Mouse (Mus musculus): ENCODE results near the gene Add3. TPM values are rescaled to one million over a fixed set of nuclear protein-coding genes. Genes with fewer than 3 reads are reported as not detected.

Add3 gene
- polyA plus RNA-seq, 1 experiment from 2014 or later: 66.5 TPM

- Histone ChIP-seq H3K4me2 (ENCODE audit: low read length) (peak overlapping the region; percentile 11), H3K9me3 (replicated peaks; ENCODE audit: low read length) (no peaks in the 10 kb centered on the region), H3K27ac (no peak overlapping the region), H3K27me3 (ENCODE audit: insufficient read depth, low read length) (no peaks in the 10 kb centered on the region), H3K9ac (ENCODE audit: low read depth, low read length) (no peak overlapping the region), H3K4me1 (replicated peaks; ENCODE audit: insufficient read depth, low read length) (no peaks in the 10 kb centered on the region), H3K36me3 (ENCODE audit: insufficient read depth, low read length) (no peaks in the 10 kb centered on the region), H3K4me3 (replicated peaks; ENCODE audit: low read depth, low read length) (no peak overlapping the region)
- ATAC-seq (replicated peaks; ENCODE audit: low FRiP score, low read depth) (peak; percentile 71), DNase-seq (ENCODE audit: low spot score) (peak; percentile 90)
- no peak for TF ChIP-seq CTCF (IDR thresholded peaks at IDR 0.05; ENCODE audit: low read depth)
- WGBS: 42% methylated on average over 26 of the region's 26 CpGs
Measured at GRCm38 (mm10) chr19:53105374-53106090, 34.7 kb upstream of the Add3 start.

- Histone ChIP-seq H3K4me1 (replicated peaks; ENCODE audit: insufficient read depth, low read length) (no peaks in the 10 kb centered on the region), H3K27ac (no peak overlapping the region), H3K9me3 (replicated peaks; ENCODE audit: low read length) (no peaks in the 10 kb centered on the region), H3K4me3 (replicated peaks; ENCODE audit: low read depth, low read length) (no peak overlapping the region), H3K4me2 (ENCODE audit: low read length) (no peak overlapping the region), H3K9ac (ENCODE audit: low read depth, low read length) (no peak overlapping the region), H3K36me3 (ENCODE audit: insufficient read depth, low read length) (no peaks in the 10 kb centered on the region), H3K27me3 (ENCODE audit: insufficient read depth, low read length) (no peaks in the 10 kb centered on the region)
- 77% methylated on average over 7 of the region's 7 CpGs for WGBS
- TF ChIP-seq CTCF (IDR thresholded peaks at IDR 0.05; ENCODE audit: low read depth): peak; percentile 46
- ATAC-seq (replicated peaks; ENCODE audit: low FRiP score, low read depth) (no peak), DNase-seq (ENCODE audit: low spot score) (peak; percentile 46)
Measured at GRCm38 (mm10) chr19:53106952-53107351, 33.3 kb upstream of the Add3 start.

GRCm38 (mm10) chr19:53107361-53108247 lies 32.6 kb upstream of the Add3 start:
- ATAC-seq (replicated peaks; ENCODE audit: low FRiP score, low read depth): no peak
- Histone ChIP-seq H3K27ac (no peak overlapping the region), H3K4me1 (replicated peaks; ENCODE audit: insufficient read depth, low read length) (no peaks in the 10 kb centered on the region), H3K4me2 (ENCODE audit: low read length) (no peak overlapping the region), H3K9me3 (replicated peaks; ENCODE audit: low read length) (no peaks in the 10 kb centered on the region), H3K9ac (ENCODE audit: low read depth, low read length) (no peak overlapping the region), H3K27me3 (ENCODE audit: insufficient read depth, low read length) (no peaks in the 10 kb centered on the region), H3K36me3 (ENCODE audit: insufficient read depth, low read length) (no peaks in the 10 kb centered on the region), H3K4me3 (replicated peaks; ENCODE audit: low read depth, low read length) (no peak overlapping the region)
- 67% methylated on average over 18 of the region's 18 CpGs for WGBS
- TF ChIP-seq CTCF (IDR thresholded peaks at IDR 0.05; ENCODE audit: low read depth): no peak
- no peak for DNase-seq (ENCODE audit: low spot score)

GRCm38 (mm10) chr19:53111996-53112590 lies 28.1 kb upstream of the Add3 start:
- DNase-seq (ENCODE audit: low spot score) (peak; percentile 55), ATAC-seq (replicated peaks; ENCODE audit: low FRiP score, low read depth) (no peak)
- Histone ChIP-seq H3K27me3 (ENCODE audit: insufficient read depth, low read length) (no peaks in the 10 kb centered on the region), H3K36me3 (ENCODE audit: insufficient read depth, low read length) (no peaks in the 10 kb centered on the region), H3K4me3 (replicated peaks; ENCODE audit: low read depth, low read length) (no peak overlapping the region), H3K4me1 (replicated peaks; ENCODE audit: insufficient read depth, low read length) (no peaks in the 10 kb centered on the region), H3K9ac (ENCODE audit: low read depth, low read length) (no peak overlapping the region), H3K9me3 (replicated peaks; ENCODE audit: low read length) (no peaks in the 10 kb centered on the region), H3K4me2 (ENCODE audit: low read length) (no peak overlapping the region), H3K27ac (no peak overlapping the region; the same call in 1 of the 2 replicates)
- 47% methylated on average over 7 of the region's 7 CpGs for WGBS
- no peak for TF ChIP-seq CTCF (IDR thresholded peaks at IDR 0.05; ENCODE audit: low read depth)

GRCm38 (mm10) chr19:53119255-53119795 lies 20.9 kb upstream of the Add3 start:
- no peak overlapping the region for H3K4me3 ChIP-seq (replicated peaks; ENCODE audit: low read depth, low read length)
- DNase-seq (ENCODE audit: low spot score) (no peak), ATAC-seq (replicated peaks; ENCODE audit: low FRiP score, low read depth) (no peak)
- H3K27ac ChIP-seq: no peak overlapping the region
- no peak overlapping the region for H3K9ac ChIP-seq (ENCODE audit: low read depth, low read length)
- no peak overlapping the region for H3K4me2 ChIP-seq (ENCODE audit: low read length)
- H3K4me1 ChIP-seq (replicated peaks; ENCODE audit: insufficient read depth, low read length): no peaks in the 10 kb centered on the region
- H3K9me3 ChIP-seq (replicated peaks; ENCODE audit: low read length): no peaks in the 10 kb centered on the region
- no peak for TF ChIP-seq CTCF (IDR thresholded peaks at IDR 0.05; ENCODE audit: low read depth)
- H3K27me3 ChIP-seq (ENCODE audit: insufficient read depth, low read length): no peaks in the 10 kb centered on the region
- no peaks in the 10 kb centered on the region for H3K36me3 ChIP-seq (ENCODE audit: insufficient read depth, low read length)
- WGBS: 83% methylated on average over 8 of the region's 8 CpGs

GRCm38 (mm10) chr19:53120483-53120882 lies 19.8 kb upstream of the Add3 start:
- no peaks in the 10 kb centered on the region for H3K9me3 ChIP-seq (replicated peaks; ENCODE audit: low read length)
- TF ChIP-seq CTCF (IDR thresholded peaks at IDR 0.05; ENCODE audit: low read depth): no peak
- no peak for DNase-seq (ENCODE audit: low spot score)
- no peak overlapping the region for H3K4me3 ChIP-seq (replicated peaks; ENCODE audit: low read depth, low read length)
- H3K27ac ChIP-seq: no peak overlapping the region
- no peaks in the 10 kb centered on the region for H3K27me3 ChIP-seq (ENCODE audit: insufficient read depth, low read length)
- ATAC-seq (replicated peaks; ENCODE audit: low FRiP score, low read depth): no peak
- no peaks in the 10 kb centered on the region for H3K4me1 ChIP-seq (replicated peaks; ENCODE audit: insufficient read depth, low read length)
- no peak overlapping the region for H3K9ac ChIP-seq (ENCODE audit: low read depth, low read length)
- 76% methylated on average over 3 of the region's 3 CpGs for WGBS
- H3K4me2 ChIP-seq (ENCODE audit: low read length): no peak overlapping the region
- no peaks in the 10 kb centered on the region for H3K36me3 ChIP-seq (ENCODE audit: insufficient read depth, low read length)
